Mouse (Mus musculus): Measurements from ENCODE around the gene Ptpn6.

DNA sequence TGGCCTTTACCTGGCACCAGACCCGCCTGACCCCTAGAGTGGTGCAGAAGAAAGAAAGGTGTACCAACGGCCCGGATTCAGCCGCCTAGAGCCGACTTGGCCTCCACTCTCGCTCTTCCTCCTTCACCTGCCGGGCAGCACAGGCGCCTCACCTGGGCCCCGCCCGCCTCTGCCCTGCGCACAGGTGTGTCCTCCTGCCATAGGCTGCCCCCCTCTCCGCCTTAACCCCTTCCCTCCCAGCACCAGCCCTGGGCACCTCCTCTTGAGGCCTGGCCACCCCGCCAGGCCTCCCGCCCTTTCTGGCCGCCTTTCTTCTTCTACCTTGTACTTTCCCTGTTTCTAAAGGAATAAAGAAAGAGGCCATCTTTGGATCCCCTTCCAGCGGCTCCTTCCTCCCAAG lies 19.8 kb downstream of the Ptpn6 start:
- no peak for TF ChIP-seq CTCF (IDR thresholded peaks at IDR 0.05 in 2 of 3, conservative IDR thresholded peaks at IDR 0.05 in 1 of 3; ENCODE audit: control insufficient read depth in 1 of 3, insufficient read depth in 1 of 3, low read depth in 2 of 3, low read length in 3 of 3, poor library complexity in 1 of 3, severe bottlenecking in 1 of 3)
- no peak for TF ChIP-seq ZMIZ1 (IDR thresholded peaks at IDR 0.05; ENCODE audit: low read depth, low read length)
- TF ChIP-seq GATA1 (IDR thresholded peaks at IDR 0.05; ENCODE audit: low read depth, low read length) = no peak
- TF ChIP-seq ETS1 (IDR thresholded peaks at IDR 0.05; ENCODE audit: low read depth, low read length) = no peak
- no peak for TF ChIP-seq POLR2A (IDR thresholded peaks at IDR 0.05; ENCODE audit: control insufficient read depth in 1 of 2, insufficient read depth in 1 of 2, low read depth in 1 of 2, low read length in 2 of 2, poor library complexity in 1 of 2)
- no peak for TF ChIP-seq NRF1 (IDR thresholded peaks at IDR 0.05; ENCODE audit: insufficient read depth, low read depth, low read length, poor library complexity, severe bottlenecking)
- no peak for TF ChIP-seq ZNF384 (IDR thresholded peaks at IDR 0.05; ENCODE audit: low read depth, low read length)
